Mouse (Mus musculus): ENCODE measurements around the gene Nrm. TPM values are rescaled to one million over a fixed set of nuclear protein-coding genes. Genes with fewer than 3 reads are reported as not detected.

The Nrm gene
- polyA plus RNA-seq, 1 experiment from 2014 or later: 33.2 TPM

- H3K4me3 ChIP-seq (replicated peaks): peak overlapping the region; percentile 80
- H3K4me1 ChIP-seq (replicated peaks): peaks cover 23% of the 10 kb centered on the region
- no peaks in the 10 kb centered on the region for H3K27me3 ChIP-seq
- peak overlapping the region; percentile 93 for H3K27ac ChIP-seq
- H3K9ac ChIP-seq (replicated peaks): peak overlapping the region; percentile 93
- WGBS: 49% methylated on average over 23 of the region's 23 CpGs
- ATAC-seq: peak; percentile 62
- H3K9me3 ChIP-seq: no peaks in the 10 kb centered on the region
- H3K36me3 ChIP-seq: peaks cover 69% of the 10 kb centered on the region
- peak overlapping the region; percentile 100 for H3K4me2 ChIP-seq (replicated peaks)
Observed at GRCm38 (mm10) chr17:35897644-35898573, 36.8 kb downstream of the Nrm start.

- no peaks in the 10 kb centered on the region for H3K9me3 ChIP-seq
- peaks cover 78% of the 10 kb centered on the region for H3K36me3 ChIP-seq
- no peak overlapping the region for H3K27ac ChIP-seq
- no peak overlapping the region for H3K9ac ChIP-seq (replicated peaks)
- no peak for ATAC-seq
- peaks cover 21% of the 10 kb centered on the region for H3K4me1 ChIP-seq (replicated peaks)
- no peaks in the 10 kb centered on the region for H3K27me3 ChIP-seq
- 90% methylated on average over 3 of the region's 3 CpGs for WGBS
- no peak overlapping the region for H3K4me2 ChIP-seq (replicated peaks)
- no peak overlapping the region for H3K4me3 ChIP-seq (replicated peaks)
Observed at GRCm38 (mm10) chr17:35900636-35901035, 39.5 kb downstream of the Nrm start.

GRCm38 (mm10) chr17:35903343-35903991 is 42.3 kb downstream of the Nrm start:
- Histone ChIP-seq H3K4me3 (replicated peaks) (no peak overlapping the region), H3K4me1 (replicated peaks) (peaks cover 8% of the 10 kb centered on the region), H3K9ac (replicated peaks) (no peak overlapping the region), H3K27me3 (no peaks in the 10 kb centered on the region), H3K27ac (no peak overlapping the region), H3K9me3 (no peaks in the 10 kb centered on the region), H3K36me3 (peaks cover 94% of the 10 kb centered on the region), H3K4me2 (replicated peaks) (no peak overlapping the region)
- ATAC-seq: no peak
- WGBS: 96% methylated on average over 9 of the region's 9 CpGs

- Histone ChIP-seq H3K27me3 (no peaks in the 10 kb centered on the region), H3K4me1 (replicated peaks) (peaks cover 13% of the 10 kb centered on the region), H3K4me2 (replicated peaks) (no peak overlapping the region), H3K36me3 (peaks cover 91% of the 10 kb centered on the region), H3K9me3 (no peaks in the 10 kb centered on the region), H3K27ac (no peak overlapping the region), H3K9ac (replicated peaks) (no peak overlapping the region), H3K4me3 (replicated peaks) (no peak overlapping the region)
- 94% methylated on average over 4 of the region's 4 CpGs for WGBS
- no peak for ATAC-seq
Observed at GRCm38 (mm10) chr17:35903992-35904355, 42.9 kb downstream of the Nrm start.

GRCm38 (mm10) chr17:35905587-35905986 is 44.5 kb downstream of the Nrm start:
- Histone ChIP-seq H3K36me3 (peaks cover 75% of the 10 kb centered on the region), H3K27ac (no peak overlapping the region), H3K4me3 (replicated peaks) (no peak overlapping the region), H3K9me3 (no peaks in the 10 kb centered on the region), H3K27me3 (no peaks in the 10 kb centered on the region), H3K4me1 (replicated peaks) (peaks cover 20% of the 10 kb centered on the region), H3K9ac (replicated peaks) (no peak overlapping the region), H3K4me2 (replicated peaks) (no peak overlapping the region)
- WGBS: 100% methylated on average over 1 of the region's 1 CpGs
- ATAC-seq: no peak

GRCm38 (mm10) chr17:35907609-35908008 is 46.5 kb downstream of the Nrm start:
- Histone ChIP-seq H3K9ac (replicated peaks) (0 out of 2 replicates have a peak overlapping the region, but pooled peaks have one; percentile 21), H3K36me3 (peaks cover 70% of the 10 kb centered on the region), H3K27me3 (no peaks in the 10 kb centered on the region), H3K4me1 (replicated peaks) (peaks cover 20% of the 10 kb centered on the region), H3K27ac (no peak overlapping the region), H3K9me3 (no peaks in the 10 kb centered on the region), H3K4me2 (replicated peaks) (peak overlapping the region; percentile 98; the same call in 1 of the 2 replicates), H3K4me3 (replicated peaks) (peak overlapping the region; percentile 88; the same call in 1 of the 2 replicates)
- 82% methylated on average over 2 of the region's 2 CpGs for whole genome bisulfite sequencing
- ATAC-seq: no peak

- 28% methylated on average over 20 of the region's 20 CpGs for WGBS
- ATAC-seq: peak; percentile 53
- H3K36me3 ChIP-seq: peaks cover 67% of the 10 kb centered on the region
Observed at GRCm38 (mm10) chr17:35909186-35909918, 48.2 kb downstream of the Nrm start.

GRCm38 (mm10) chr17:35909919-35910369 is 48.8 kb downstream of the Nrm start, which contains the start of gene Atat1:
Atat1 (minus strand) TSS chr17:35910075.
- Histone ChIP-seq H3K27ac (peak within 1 kb of the TSS; percentile 90), H3K4me1 (replicated peaks) (peaks cover 21% of the 10 kb centered on the region), H3K9ac (replicated peaks) (peak within 1 kb of the TSS; percentile 94), H3K27me3 (no peaks in the 10 kb centered on the region), H3K36me3 (peaks cover 63% of the 10 kb centered on the region), H3K4me3 (replicated peaks) (peak within 1 kb of the TSS; percentile 88), H3K9me3 (no peaks in the 10 kb centered on the region), H3K4me2 (replicated peaks) (peak within 1 kb of the TSS; percentile 98)
- WGBS: 4% methylated on average over 25 of the region's 25 CpGs
- peak; percentile 92 for ATAC-seq

More at GRCm38 (mm10) chr17:35909186-35909918, 48.2 kb downstream of the Nrm start:
- H3K9ac ChIP-seq (replicated peaks): peak overlapping the region; percentile 94
- peak overlapping the region; percentile 98 for H3K4me2 ChIP-seq (replicated peaks)
- no peaks in the 10 kb centered on the region for H3K9me3 ChIP-seq
- peak overlapping the region; percentile 88 for H3K4me3 ChIP-seq (replicated peaks)
- no peaks in the 10 kb centered on the region for H3K27me3 ChIP-seq
- peak overlapping the region; percentile 90 for H3K27ac ChIP-seq
- peaks cover 20% of the 10 kb centered on the region for H3K4me1 ChIP-seq (replicated peaks)

GRCm38 (mm10) chr17:35914975-35915374 is 53.9 kb downstream of the Nrm start:
- Histone ChIP-seq H3K27me3 (no peaks in the 10 kb centered on the region), H3K36me3 (peaks cover 30% of the 10 kb centered on the region), H3K4me3 (replicated peaks) (peak overlapping the region; percentile 78; the same call in 1 of the 2 replicates), H3K4me1 (replicated peaks) (peaks cover 21% of the 10 kb centered on the region), H3K4me2 (replicated peaks) (peak overlapping the region; percentile 79), H3K27ac (no peak overlapping the region), H3K9ac (replicated peaks) (no peak overlapping the region), H3K9me3 (no peaks in the 10 kb centered on the region)
- 88% methylated on average over 6 of the region's 6 CpGs for WGBS
- ATAC-seq: no peak

Data from midbrain, embryonic 13.5 days (tissue).